ENCODE assay signal across 26 mouse cellular contexts in the genomic region with DNA sequence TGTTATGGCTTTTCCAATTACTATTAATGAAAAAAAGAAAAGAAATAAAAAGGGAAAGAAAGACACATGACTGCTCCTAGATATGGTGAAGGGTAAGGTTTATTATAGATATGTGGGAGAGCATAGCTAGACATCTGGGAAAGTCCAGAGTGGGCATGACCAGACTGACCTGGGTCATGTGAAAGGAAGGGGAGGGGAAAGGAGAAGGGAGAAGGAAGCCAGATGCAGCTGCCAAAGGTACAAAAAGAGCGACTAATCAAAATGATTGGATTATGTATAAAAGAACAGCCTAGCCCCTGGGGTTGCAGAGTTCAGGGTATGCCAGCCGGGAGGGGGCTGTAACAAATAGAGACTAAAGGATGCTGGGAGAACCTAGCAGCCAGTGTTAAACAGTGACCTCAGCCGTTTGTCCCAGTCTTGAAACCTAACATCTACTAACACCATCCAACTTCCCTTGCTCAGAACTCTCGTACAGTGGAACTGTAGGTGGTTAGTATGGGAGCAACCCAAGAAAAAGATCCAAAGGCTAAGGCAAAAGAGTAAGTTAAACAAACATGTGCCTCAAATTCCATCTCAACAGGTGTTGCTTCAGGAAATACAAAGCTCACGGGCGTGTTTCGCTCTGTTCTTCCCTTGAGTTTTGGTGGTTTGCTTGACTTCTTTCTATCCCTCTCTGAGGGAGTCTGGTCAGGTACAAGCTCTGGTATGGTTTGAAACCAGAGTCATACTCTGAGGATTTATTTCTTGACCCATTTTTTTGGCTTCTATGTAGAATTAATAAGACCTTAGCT. TPM values are rescaled to one million over a fixed set of nuclear protein-coding genes. Genes with fewer than 3 reads are reported as not detected.
DNase-seq lines count a peak whose midpoint lies in the region; ATAC-seq and TF ChIP-seq lines count a peak whose summit lies in the region.
"Had no signal": no experiment of that assay in that cellular context is flagged by ENCODE, and none has a peak within 500 bp of the region (broad histone marks: within the 10 kb centered on the region; RNA-seq: fewer than 3 reads in every experiment).

No protein-coding gene starts in this region.

- H3K9ac ChIP-seq in lung, embryonic 16.5 days (ENCODE audit: low read length), result no peak overlapping the region
- H3K9ac ChIP-seq: embryonic facial prominence, embryonic 13.5 days; hindbrain, embryonic 14.5 days; limb, embryonic 12.5 days; liver, embryonic 15.5 days had no signal

- no peak for TF ChIP-seq POLR2A in kidney, adult 2 months (IDR thresholded peaks at IDR 0.05; ENCODE audit: low read depth, low read length)

- intact Hi-C loops in heart, postnatal 36 days (cut with DNase I), result no loop called here

- H3K36me3 ChIP-seq in kidney, adult 2 months (ENCODE audit: control insufficient read depth, insufficient read depth, low read length), result 0 out of 2 replicates have a peak, but pooled peaks cover 1% of the 10 kb centered on the region
- H3K36me3 ChIP-seq in lung, embryonic 16.5 days (ENCODE audit: control insufficient read depth, insufficient read depth, low read length), result no peaks in the 10 kb centered on the region
- H3K36me3 ChIP-seq: embryonic facial prominence, embryonic 13.5 days; G1E; limb, embryonic 12.5 days; liver, embryonic 15.5 days; midbrain, embryonic 10.5 days had no signal

- WGBS in kidney, adult 2 months, result 75% methylated on average over 7 of the region's 7 CpGs
- 68% methylated on average over 7 of the region's 7 CpGs for WGBS in lung, embryonic 16.5 days

- no peak for TF ChIP-seq CTCF in kidney, adult 2 months (conservative IDR thresholded peaks at IDR 0.05; ENCODE audit: insufficient read depth, insufficient read length, low read depth, low read length)

- H3K9me3 ChIP-seq in lung, embryonic 16.5 days (ENCODE audit: control insufficient read depth, low read length), result no peaks in the 10 kb centered on the region; the same call in 1 of the 2 replicates
- H3K9me3 ChIP-seq: embryonic facial prominence, embryonic 13.5 days; G1E; liver, embryonic 15.5 days; midbrain, embryonic 10.5 days had no signal

- H3K27ac ChIP-seq in kidney, adult 2 months (ENCODE audit: insufficient read depth, low read depth, low read length), result peak overlapping the region; percentile 80
- H3K27ac ChIP-seq in lung, embryonic 16.5 days (ENCODE audit: low read length), result peak overlapping the region; percentile 45
- H3K27ac ChIP-seq: embryonic facial prominence, embryonic 13.5 days; hindbrain, embryonic 14.5 days; limb, embryonic 12.5 days; liver, embryonic 15.5 days; macrophage; midbrain, embryonic 10.5 days had no signal

- peaks cover 2% of the 10 kb centered on the region; the same call in 1 of the 2 replicates for H3K4me1 ChIP-seq in kidney, adult 2 months (ENCODE audit: control insufficient read depth, insufficient read depth, low read length)
- no peaks in the 10 kb centered on the region for H3K4me1 ChIP-seq in lung, embryonic 16.5 days (replicated peaks; ENCODE audit: control insufficient read depth, insufficient read depth, low read length)
- H3K4me1 ChIP-seq: embryonic facial prominence, embryonic 13.5 days; limb, embryonic 12.5 days; liver, embryonic 15.5 days; midbrain, embryonic 10.5 days had no signal

- no peak for ATAC-seq in lung, embryonic 16.5 days (ENCODE audit: low read depth)
- ATAC-seq: CD4-positive, CD25-positive, alpha-beta regulatory T cell, adult 4 months; forebrain, embryonic 14.5 days; intestine, postnatal 0 days had no signal

- no peaks in the 10 kb centered on the region for H3K27me3 ChIP-seq in kidney, adult 2 months (replicated peaks; ENCODE audit: control insufficient read depth, insufficient read depth, low read length)
- no peaks in the 10 kb centered on the region for H3K27me3 ChIP-seq in lung, embryonic 16.5 days (ENCODE audit: control insufficient read depth, insufficient read depth, low read depth, low read length)
- H3K27me3 ChIP-seq: embryonic facial prominence, embryonic 13.5 days; limb, embryonic 12.5 days; liver, embryonic 15.5 days had no signal

- DNase-seq in heart, adult 11 months, result peak; percentile 86
- no peak for DNase-seq in heart, postnatal 36 days
- DNase-seq in kidney, adult 2 months, result no peak
- DNase-seq in kidney, postnatal 10 days, result no peak
- no peak for DNase-seq in lung, postnatal 25 days (ENCODE audit: low spot score)
- peak; percentile 41 for DNase-seq in naive thymus-derived CD4-positive, alpha-beta T cell, adult 2 months (ENCODE audit: low read depth)
- no peak for DNase-seq in right cerebral cortex, postnatal 36 days (ENCODE audit: low spot score in 2 of 2)
- DNase-seq: adrenal gland, postnatal 10 days; cerebellum, adult 9-11 months; gastrocnemius, postnatal 36 days; heart, postnatal 10 days; retina, postnatal 1 day; thymus, postnatal 4 days had no signal

- H3K4me3 ChIP-seq in kidney, adult 2 months (ENCODE audit: insufficient read depth, low read depth, low read length), result no peak overlapping the region
- H3K4me3 ChIP-seq in lung, embryonic 16.5 days (ENCODE audit: low read length), result no peak overlapping the region
- H3K4me3 ChIP-seq: embryonic facial prominence, embryonic 13.5 days; limb, embryonic 12.5 days; liver, embryonic 15.5 days; midbrain, embryonic 10.5 days had no signal

- H3K4me2 ChIP-seq in lung, embryonic 16.5 days (ENCODE audit: low read depth, low read length), result no peak overlapping the region
- H3K4me2 ChIP-seq: embryonic facial prominence, embryonic 13.5 days; hindbrain, embryonic 14.5 days; limb, embryonic 12.5 days; liver, embryonic 15.5 days had no signal

RNA-seq across cellular contexts. Expression of gene Gimap6, which starts 9.8 kb away (rescaled TPM):
- total RNA-seq in heart, postnatal 36 days (2021), result 10 to 100 TPM; 40.5 to 46.0 TPM
- polyA plus RNA-seq in kidney, adult 2 months (2012; rRNA removed), result 14.2 and 24.0 TPM in 2 replicates
- 50.6 and 54.7 TPM in 2 replicates for polyA plus RNA-seq in lung, embryonic 16.5 days (2015; fragmentation: Nextera tagmentation; extraction: Ambion mirVana)

RNA-seq across cellular contexts. Expression of gene Gimap4, which starts 13.9 kb away (rescaled TPM):
- 10 to 100 TPM; 23.6 to 30.4 TPM for total RNA-seq in heart, postnatal 36 days (2021)
- 27.5 and 44.3 TPM in 2 replicates for polyA plus RNA-seq in kidney, adult 2 months (2012; rRNA removed)
- 53.8 and 58.5 TPM in 2 replicates for polyA plus RNA-seq in lung, embryonic 16.5 days (2015; fragmentation: Nextera tagmentation; extraction: Ambion mirVana)
- total RNA-seq: G1E had no signal
- polyA plus RNA-seq: G1E had no signal

RNA-seq across cellular contexts. Expression of gene Gm28053, which starts 20.1 kb away (rescaled TPM):
- total RNA-seq in heart, postnatal 36 days (2021), result 1 to 10 TPM; 3.1 to 4.7 TPM
- not detected in 2 replicates for polyA plus RNA-seq in kidney, adult 2 months (2012; rRNA removed)
- 3.6 and 4.6 TPM in 2 replicates for polyA plus RNA-seq in lung, embryonic 16.5 days (2015; fragmentation: Nextera tagmentation; extraction: Ambion mirVana)
- total RNA-seq: G1E; gastrocnemius, postnatal 36 days; midbrain, postnatal 0 days had no signal
- polyA plus RNA-seq: forebrain, embryonic 14.5 days; G1E; liver, embryonic 15.5 days; macrophage; midbrain, postnatal 0 days had no signal

RNA-seq across cellular contexts. Expression of gene Gimap7, which starts 20.2 kb away (rescaled TPM):
- under 1 TPM in 1 of 2 experiments, not detected in 1; 0.22 TPM for total RNA-seq in heart, postnatal 36 days (2021)
- 0.20 and 0.97 TPM in 2 replicates for polyA plus RNA-seq in kidney, adult 2 months (2012; rRNA removed)
- not detected in 2 replicates for polyA plus RNA-seq in lung, embryonic 16.5 days (2015; fragmentation: Nextera tagmentation; extraction: Ambion mirVana)
- total RNA-seq: gastrocnemius, postnatal 36 days; heart, postnatal 10 days; layer of hippocampus, postnatal 14 days; midbrain, postnatal 0 days had no signal
- polyA plus RNA-seq: embryonic facial prominence, embryonic 13.5 days; forebrain, embryonic 14.5 days; G1E; hindbrain, embryonic 14.5 days; limb, embryonic 12.5 days; midbrain, embryonic 10.5 days; midbrain, postnatal 0 days had no signal

RNA-seq across cellular contexts. Expression of gene Gimap9, which starts 22.3 kb away (rescaled TPM):
- total RNA-seq in heart, postnatal 36 days (2021), result 1 to 10 TPM; 4.8 to 5.2 TPM
- polyA plus RNA-seq in kidney, adult 2 months (2012; rRNA removed), result 6.8 and 10.1 TPM in 2 replicates
- 14.2 and 14.6 TPM in 2 replicates for polyA plus RNA-seq in lung, embryonic 16.5 days (2015; fragmentation: Nextera tagmentation; extraction: Ambion mirVana)

Comparison
In these comparisons a context has a peak if more than half of its experiments do, and no peak if none do; other contexts are left out.
1. DNase-seq: peak in heart, adult 11 months (single experiment) and naive thymus-derived CD4-positive, alpha-beta T cell, adult 2 months (single experiment); none in heart, postnatal 36 days (0 of 2), kidney, adult 2 months (single experiment), kidney, postnatal 10 days (single experiment), lung, postnatal 25 days (single experiment) and right cerebral cortex, postnatal 36 days (0 of 2).